Mouse (Mus musculus): ENCODE measurements around the gene Fut1.

Gene Fut1

DNA sequence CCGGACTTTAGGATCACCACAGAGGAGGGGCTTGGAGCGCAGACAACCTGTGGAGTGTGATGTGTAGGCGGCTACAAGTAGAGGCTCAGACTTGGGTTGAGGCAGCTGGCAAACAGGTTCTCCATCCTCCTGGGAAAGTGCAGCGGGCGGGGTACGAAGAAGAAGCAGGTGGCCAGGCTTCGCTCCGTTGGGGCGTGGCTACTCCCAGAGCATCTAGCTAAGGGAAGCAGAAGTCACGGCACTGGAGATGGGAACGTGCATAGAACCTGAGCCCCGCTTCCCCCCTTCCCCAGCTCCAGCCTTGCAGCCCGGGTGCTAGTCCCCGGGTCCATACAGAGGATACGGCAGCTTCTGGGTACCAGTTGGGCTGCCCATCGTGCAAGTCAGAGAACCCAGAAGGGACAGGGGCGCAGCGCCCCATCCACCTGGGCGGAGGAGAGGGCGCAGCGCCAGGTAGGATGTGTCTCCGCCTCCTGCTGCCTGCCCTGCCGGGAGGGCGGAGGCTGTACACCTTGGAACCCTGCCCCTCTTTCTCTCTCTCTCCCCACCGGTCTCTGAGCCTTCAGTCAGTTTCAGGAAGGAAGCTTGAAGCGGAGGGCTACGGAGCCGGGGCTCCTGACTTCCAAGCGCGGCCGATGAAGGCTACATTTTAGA, at the start of gene Fut1:
Fut1 (plus strand) TSS at position 248 of the 654 bp plus-strand sequence.
- DNase-seq (ENCODE audit: low spot score), result peak; percentile 46

DNA sequence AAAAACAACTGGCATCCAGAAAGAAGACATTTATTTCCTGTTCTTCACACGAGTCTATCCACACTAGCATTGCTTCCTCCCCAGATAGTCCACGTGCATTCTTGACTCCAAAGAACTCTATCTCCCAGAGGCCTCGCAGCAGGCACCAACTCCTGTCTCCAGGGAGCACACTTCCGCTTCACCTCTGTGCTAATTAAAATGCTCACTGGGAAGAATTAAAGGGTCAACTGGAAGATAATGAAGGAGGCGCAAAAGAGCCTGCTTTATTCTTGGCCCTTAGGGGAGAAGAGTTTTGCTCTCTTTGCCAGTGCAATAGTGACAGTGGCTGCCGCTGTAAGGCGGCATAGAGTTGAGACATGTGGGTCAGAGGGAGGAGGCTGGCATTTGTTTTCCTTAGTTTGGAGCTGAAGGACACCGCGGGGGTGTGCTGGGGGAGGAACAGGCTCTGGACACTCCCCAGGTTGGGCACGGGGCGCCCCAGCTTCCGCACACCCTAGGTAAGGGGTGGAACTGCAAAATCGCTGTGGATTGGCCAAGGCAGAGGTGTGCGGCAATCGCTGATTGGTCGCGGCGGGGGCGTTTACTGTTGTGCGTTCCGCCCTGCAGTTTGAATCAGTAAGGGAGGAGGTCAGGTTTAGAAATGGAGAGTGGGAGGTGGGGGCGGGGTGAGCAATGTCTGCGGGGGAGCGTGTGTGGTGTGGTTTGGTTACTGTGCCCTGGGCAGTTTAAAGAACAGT, 49.1 kb upstream of the Fut1 start:
- peak; percentile 93 for DNase-seq (ENCODE audit: low spot score)

DNA sequence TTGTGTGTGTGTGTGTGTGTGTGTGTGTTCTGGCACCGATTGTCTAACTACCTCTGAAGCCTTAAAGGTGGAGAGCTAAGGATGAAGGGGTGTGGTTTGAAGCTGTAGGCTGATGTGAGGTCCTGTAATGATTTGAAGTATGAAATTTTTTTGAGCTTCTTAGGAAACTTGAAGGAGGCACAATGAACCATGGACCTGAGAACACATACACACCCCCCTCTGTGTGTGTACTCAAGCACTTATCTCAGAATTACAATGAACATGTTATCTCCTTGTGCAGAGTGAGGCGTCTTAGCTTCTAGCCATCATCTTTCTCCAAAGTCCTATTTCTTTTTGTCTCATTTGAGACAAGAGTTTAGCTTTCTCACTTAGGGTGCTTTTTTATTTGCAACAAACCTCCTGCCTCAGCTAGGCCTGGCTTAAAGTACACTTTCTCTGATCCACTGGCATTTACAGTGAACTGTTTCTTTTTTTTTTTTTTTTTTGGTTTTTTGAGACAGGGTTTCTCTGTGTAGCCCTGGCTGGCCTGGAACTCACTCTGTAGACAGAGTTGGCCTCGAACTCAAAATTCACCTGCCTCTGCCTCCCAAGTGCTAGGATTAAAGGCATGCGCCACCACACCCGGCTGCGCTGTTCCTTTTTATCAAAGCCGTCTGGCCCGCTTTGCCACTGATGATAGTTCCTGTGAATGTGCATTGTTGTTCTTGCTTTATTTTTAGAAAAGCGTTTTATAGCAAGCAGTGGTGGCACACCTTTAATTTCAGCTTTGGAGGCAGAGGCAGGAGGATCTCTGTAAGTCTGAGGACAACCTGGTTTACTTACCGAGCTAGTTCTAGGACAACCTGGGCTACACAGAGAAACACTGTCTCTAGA, 48.3 kb upstream of the Fut1 start:
- no peak for DNase-seq (ENCODE audit: low spot score)

DNA sequence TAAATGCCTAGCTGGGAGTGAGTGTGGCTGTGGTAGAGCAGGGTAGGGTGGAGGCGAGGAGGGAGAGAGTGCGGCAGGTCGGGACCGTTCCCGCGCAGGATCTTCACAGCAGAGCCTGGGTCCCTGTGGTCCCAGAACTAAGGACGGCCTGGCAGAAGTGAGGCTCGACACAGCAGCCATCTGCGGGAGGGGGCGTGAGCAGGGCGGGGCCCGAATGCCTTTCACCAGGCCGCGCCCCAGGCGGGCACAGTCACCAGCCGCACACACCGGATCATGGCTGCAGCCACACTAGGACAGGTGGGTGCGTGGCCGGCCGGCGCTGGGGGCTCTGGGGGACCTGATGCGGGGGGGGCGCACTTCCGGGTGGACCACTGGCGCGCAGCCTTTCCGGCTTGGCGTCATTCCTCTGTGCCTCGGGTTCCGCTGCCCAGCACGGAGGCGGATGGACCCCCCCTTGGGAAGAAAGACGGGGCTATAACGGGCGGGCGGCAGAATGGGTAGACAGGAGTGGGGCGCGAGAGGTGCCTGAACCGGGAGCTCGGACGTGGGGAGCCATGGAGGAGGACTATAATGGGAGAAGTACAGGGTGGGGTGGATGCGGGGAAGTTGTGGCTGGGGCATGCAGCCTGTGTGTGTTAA, 46.9 kb upstream of the Fut1 start, which contains the start of gene Bcat2:
Bcat2 (plus strand) TSS at position 51 of the 639 bp plus-strand sequence.
- peak; percentile 85 for DNase-seq (ENCODE audit: low spot score)

DNA sequence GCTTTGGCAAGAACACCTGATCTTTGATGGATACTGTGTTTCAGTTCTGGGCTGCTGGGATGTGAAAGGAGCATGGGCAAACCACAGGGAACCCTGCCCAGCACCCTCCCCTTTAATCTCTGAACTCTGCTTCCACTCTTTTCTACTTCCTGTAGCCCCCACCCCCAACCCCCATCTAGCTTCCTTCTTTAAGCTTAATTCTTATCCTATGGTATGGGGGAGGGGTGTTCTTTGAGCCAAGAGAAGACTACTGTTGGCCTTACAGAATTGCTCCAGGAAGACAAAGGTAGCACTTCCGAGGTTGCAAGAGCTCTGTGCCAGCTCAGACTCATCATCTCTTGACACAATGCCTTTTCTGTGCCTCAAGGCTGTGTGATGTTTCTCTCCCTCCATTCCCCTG, 45.1 kb upstream of the Fut1 start:
- no peak for DNase-seq (ENCODE audit: low spot score)

DNA sequence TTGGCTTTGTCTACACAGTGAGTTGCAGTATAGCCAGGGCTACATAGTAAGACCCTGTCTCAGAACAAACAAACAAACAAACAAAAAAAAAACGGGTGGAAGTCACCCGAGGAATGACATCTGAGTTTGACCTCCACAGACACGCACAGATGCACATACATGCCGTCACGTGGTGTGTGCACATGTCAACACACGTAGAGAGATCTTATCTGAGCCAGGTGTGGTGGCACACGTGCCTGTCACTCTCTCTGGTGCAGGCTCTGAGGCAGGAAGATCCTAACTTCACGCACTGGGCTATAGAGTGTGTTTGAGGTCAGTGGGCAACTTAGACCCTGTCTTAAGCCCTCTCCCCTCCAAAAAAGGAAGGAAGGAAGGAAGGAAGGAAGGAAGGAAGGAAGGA, 43.1 kb upstream of the Fut1 start:
- DNase-seq (ENCODE audit: low spot score), result no peak

DNA sequence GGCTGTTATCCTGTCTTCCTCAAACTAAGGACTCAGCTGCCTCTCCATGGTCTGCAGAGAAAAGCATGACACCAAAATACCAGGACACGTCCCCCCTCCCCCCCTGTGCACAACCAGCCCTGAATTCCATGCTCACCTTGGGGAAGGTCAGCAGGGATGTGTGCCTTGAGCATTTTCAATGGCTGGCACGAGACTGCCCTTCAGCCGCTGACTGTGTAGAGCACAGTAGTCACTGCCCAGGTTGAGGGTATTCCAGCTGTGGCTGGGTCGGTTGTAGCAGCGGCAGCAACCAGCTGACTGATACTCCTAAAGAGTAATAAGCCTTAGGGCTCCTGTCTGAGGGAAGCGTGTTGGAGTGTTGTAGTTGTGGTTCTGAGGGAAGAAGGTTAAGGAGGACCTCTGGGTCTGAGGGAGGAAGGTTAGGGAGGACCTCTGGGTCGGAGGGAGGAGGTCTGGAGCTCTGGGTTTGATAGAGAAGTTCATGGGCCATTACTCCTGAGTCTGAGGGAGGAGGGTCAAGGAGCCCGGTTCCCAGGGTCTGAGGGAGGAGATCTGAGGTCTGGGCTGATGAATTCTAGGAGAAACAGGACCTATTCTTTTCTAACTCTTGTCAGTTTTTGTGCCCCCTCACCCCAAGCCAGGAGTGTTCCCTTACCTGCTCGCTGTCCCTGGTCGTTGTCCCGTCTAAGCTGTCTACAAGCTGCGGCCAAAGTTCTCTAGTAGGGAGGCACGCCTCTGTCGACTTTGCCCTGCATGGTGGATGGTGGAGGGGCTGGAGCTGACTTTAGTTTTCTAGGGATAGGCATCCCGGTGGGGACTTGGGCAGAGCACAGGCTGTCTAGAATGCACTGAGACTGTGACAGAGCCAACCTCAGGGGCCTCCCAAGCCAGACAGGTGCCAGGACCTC, 42.4 kb upstream of the Fut1 start:
- DNase-seq (ENCODE audit: low spot score), result no peak

DNA sequence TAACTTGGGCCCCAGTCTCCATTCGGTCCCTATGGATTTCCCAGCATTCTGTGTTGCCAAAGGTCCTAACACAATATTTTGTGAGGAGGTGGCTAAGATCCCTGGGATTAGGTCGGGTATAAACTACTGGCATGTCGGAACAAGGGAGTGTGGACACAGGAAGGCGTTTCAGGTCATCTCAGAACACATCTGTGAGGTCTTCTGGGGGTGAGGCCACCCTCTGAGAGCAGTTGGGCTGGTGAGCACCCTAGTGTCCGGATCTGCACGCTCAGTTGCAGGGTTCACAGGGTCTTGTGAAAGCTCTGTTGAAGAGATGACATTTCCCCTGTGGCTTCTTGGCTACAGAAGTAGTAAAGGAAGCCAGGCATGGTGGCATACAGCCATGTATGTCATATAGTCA, 31.2 kb upstream of the Fut1 start:
- no peak for DNase-seq (ENCODE audit: low spot score)

DNA sequence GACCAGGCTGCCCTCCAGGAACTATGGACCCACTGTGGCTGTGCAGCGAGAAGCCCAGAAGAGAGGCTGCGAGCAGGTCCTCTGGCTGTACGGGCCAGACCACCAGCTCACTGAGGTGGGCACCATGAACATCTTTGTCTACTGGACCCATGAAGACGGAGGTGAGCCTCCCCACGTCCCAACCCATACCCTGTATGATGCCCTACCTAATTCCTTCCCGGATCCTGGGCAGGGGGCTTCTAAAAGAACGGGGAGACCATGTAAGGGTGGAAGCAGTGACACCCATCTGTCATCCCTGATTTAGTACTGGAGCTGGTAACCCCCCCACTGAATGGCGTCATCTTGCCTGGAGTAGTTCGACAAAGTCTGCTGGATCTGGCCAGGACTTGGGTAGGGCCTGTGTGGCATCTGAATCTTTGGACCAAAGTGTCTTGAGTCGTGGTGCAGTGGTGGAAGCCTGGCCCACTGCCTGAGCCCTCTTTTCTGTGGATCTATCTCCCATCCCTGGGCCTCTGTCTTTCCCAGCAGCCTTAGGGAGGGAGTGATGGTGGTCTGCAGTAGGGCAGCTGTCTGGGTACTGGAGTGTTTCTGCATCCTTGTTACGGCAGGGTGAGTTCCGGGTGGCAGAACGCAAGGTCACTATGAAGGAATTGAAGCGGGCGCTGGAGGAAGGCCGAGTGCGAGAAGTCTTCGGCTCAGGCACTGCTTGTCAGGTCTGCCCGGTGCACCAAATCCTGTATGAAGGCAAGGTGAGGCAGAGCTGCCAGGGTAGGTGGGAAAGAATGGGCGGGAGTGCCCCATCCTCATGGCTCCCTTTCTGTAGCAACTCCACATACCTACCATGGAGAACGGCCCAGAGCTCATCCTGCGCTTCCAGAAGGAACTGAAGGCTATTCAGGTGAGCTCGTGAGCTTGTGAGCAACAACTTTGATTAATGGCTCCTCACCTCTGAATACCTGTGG, 29.2 kb upstream of the Fut1 start:
- no peak for DNase-seq (ENCODE audit: low spot score)

DNA sequence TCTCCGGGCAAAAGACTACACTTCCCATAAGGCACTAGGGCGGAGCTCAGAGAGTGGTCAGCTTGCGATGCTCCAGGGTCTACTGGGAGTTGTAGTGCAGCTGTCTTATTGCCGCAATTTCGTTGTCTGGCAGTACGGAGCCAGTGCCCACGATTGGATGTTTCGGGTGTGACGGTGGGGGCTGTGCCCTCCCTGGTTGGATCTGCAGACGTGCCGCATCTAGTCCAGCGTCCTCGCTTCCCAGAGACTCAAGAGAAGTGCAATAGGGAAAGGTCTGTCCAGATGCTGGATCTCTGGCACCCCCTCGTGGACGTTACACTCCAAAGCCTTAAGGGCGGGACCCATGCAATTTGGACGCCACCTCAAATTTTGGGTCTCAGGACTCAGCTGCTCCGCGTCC, 27.9 kb upstream of the Fut1 start:
- DNase-seq (ENCODE audit: low spot score), result peak; percentile 96

DNA sequence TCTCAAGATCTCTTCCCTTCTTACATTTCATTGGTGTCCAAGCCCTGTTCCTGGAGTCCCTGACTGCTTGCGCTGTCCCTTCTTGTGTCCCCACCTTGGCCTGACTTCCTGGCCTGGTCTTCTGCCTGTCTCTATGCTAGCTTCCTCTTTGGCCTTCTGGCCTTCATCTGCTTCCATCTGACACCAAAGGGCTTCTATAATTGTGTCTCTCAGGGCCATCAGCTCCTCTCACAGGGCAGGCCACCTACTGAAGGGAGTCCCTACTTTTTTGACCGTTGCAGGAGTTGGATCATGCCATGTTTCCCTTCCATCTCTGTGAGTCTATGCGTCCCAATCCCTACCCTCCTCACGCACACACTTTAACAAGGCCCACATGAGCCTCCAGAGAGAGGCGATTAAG, 27.2 kb upstream of the Fut1 start:
- DNase-seq (ENCODE audit: low spot score), result no peak

DNA sequence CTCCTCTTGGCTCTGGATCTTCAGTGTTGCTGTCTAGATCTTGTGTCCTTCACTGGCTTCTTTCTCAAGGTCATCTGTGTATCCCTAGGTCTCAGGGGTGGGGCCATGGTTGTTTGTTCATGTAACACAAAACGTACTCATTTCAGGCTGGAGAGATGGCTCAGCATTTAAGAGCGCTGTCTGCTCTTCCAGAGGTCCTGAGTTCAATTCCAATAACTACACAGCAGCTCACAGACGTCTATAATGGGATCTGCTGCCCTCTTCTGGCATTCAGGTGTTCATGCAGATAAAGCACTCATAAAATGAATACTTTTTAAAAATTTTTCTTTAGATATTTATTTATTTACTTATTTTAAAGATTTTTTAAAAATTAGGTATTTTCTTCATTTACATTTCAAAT, 26.2 kb upstream of the Fut1 start:
- no peak for DNase-seq (ENCODE audit: low spot score)

DNA sequence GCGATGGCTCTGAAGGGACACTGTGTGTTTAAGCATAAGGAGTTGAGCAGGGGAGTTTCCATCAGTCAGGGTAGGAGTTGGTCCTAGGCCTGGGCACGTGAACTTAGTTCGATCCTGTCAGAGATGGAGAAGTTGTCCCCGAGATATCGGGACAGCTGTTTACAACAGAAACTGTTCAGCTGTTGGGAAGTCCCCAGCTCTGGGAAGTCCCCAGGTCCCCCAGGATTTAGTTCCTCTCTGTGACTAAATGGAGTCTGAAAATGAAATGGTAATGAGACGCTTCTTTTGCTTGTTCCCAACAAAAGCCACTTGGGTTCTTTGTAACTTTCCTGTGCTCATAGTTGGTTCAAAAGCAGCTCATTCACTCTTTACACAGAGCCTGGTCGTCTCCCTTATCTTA, 25.2 kb upstream of the Fut1 start:
- no peak for DNase-seq (ENCODE audit: low spot score)

DNA sequence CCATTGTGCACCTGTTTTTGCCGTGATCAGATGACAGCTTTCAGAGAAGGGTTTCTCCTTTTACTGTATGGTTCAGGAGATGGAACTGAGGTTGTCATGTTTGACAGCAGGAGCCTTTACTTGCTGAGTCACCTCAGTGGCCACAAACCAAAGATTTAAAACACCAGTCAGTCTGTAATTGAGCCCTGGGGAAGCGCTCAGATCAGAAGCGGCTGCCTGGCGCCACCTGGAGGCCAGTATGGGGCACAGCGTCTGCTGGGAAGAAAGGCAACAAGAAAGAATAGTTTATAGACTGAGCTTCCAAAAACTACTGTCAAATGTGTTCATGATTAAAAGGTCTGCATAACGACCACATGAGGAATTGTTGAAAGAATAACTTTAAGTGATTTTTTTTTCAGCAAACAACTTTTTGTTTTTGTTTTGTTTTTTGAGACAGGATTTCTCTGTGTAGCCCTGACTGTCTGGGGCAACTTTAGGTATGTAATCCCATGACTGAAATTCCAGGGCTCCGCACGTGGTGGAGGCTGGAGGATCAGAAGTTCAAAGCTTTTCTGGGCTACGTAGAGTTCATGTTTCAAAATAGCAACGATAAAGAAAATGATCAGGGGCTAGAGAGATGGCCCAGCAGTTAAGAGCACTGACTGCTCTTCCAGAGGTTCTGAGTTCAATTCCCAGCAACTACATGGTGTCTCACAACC, 23.8 kb upstream of the Fut1 start:
- DNase-seq (ENCODE audit: low spot score), result peak; percentile 87

DNA sequence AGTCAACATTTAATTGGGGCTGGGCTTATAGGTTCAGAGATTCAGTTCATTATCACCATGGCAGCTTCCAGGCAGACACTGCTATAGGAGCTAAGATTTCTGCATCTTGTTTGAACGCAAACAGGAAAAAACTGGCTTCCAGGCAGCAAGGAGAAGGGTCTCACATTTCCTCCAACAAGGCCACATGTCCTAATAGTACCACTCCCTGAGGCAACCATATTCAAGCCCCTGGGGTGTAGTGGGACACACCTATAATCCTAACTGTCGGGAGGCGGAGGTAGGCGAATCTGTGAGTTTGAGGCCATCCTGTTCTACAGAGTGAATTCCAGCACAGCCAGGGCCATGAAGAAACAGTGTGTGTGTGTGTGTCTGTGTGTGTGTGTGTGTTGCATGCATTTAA, 21.9 kb upstream of the Fut1 start:
- no peak for DNase-seq (ENCODE audit: low spot score)

DNA sequence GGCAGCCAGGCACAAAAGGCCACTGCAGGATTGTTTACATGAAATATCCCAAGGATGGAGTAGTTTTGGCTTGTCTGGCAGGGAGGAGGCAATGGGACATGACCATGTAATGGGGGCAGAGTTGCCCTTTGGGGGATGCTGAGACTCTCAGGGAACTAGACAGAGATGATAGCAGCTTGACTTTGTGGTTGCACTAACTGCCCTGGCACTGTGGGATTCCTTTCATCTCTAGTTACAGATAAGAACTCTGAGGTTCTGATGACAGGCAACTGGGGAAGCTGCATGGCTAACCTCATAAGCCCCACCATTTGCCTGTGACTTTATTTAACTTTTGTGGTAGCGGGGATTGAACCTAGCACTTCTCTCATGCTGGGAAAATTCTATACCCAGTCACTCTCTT, 21.0 kb upstream of the Fut1 start:
- DNase-seq (ENCODE audit: low spot score), result no peak

DNA sequence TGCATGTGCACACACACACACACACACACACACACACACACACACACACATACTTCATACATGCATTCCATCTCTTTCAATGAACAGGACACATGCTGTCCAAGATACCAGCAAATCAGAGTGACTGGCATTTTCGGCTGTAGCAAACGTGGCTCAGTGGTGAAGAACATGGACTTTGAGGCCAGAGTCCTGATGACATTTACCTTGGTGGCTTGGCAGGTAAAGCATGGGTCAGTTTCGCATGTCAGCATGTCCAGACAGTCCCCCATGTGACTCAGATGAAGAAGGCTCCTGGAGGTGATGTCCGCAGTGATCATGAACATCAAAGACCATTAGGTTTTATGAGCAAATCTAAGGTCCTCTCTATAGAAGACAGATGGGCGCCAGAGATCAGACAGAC, 20.1 kb upstream of the Fut1 start:
- DNase-seq (ENCODE audit: low spot score), result no peak

DNA sequence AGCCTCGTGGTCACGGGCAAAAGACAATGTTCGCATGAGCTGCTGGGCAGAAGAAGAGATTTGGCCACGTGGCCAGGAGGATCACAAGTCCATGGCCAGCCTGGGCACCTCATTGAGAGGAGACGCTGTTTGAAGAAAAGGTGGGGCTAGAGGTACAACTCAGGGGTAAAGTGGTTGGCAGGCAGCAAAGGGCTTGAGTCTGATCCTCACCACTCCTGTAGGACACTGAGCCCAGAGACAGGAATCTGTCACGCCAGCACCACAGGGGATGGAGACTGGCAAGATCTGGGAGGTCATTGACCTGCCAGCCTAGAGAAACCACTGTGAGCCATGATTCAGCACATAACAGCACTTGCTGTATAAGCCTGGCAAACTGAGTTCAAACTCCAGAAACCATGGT, 19.6 kb upstream of the Fut1 start:
- DNase-seq (ENCODE audit: low spot score), result no peak

All from testis, postnatal 10 days (tissue).